Mouse (Mus musculus): ENCODE measurements around the gene Agap1. TPM values are rescaled to one million over a fixed set of nuclear protein-coding genes. Genes with fewer than 3 reads are reported as not detected.

The Agap1 gene
- polyA plus RNA-seq, 1 experiment = 43.1 TPM

GRCm38 (mm10) chr1:89913611-89914010 lies 459.0 kb downstream of the Agap1 start:
- Histone ChIP-seq H3K4me1 (ENCODE audit: control insufficient read depth, insufficient read depth, low read length) (no peaks in the 10 kb centered on the region), H3K27ac (ENCODE audit: insufficient read depth, low read length) (no peak overlapping the region), H3K4me3 (ENCODE audit: insufficient read depth, low read length) (no peak overlapping the region)
- no peak for TF ChIP-seq CTCF (IDR thresholded peaks at IDR 0.05; ENCODE audit: extremely low read depth, insufficient read depth, low read length)
- no peak for TF ChIP-seq POLR2A (IDR thresholded peaks at IDR 0.05; ENCODE audit: extremely low read depth, insufficient read depth, low read length)

DNA sequence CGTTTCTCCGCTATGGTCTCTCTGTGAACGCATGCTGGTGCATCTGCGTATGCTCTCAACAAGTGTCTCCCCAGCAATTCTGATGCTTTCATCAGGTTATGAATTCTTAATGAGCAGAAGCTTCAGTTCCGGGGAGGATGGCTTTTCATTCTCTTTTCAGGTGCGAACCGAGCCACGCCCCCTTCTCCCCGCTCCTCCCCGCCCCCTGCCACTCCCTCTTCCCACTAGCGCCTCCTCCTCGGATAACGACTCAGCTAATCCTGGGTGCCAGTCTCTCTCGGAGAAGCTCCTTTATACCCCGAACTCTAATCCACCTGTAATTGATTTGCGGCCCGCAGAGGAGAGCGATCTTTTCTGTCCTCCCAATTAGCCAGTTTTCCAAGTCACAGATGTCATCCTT lies 463.5 kb downstream of the Agap1 start:
- TF ChIP-seq CTCF (IDR thresholded peaks at IDR 0.05; ENCODE audit: extremely low read depth, insufficient read depth, low read length) (no peak), POLR2A (IDR thresholded peaks at IDR 0.05; ENCODE audit: extremely low read depth, insufficient read depth, low read length) (no peak)
- Histone ChIP-seq H3K4me1 (ENCODE audit: control insufficient read depth, insufficient read depth, low read length) (no peaks in the 10 kb centered on the region), H3K4me3 (ENCODE audit: insufficient read depth, low read length) (no peak overlapping the region), H3K27ac (ENCODE audit: insufficient read depth, low read length) (no peak overlapping the region)

GRCm38 (mm10) chr1:89919206-89919605 lies 464.6 kb downstream of the Agap1 start:
- TF ChIP-seq POLR2A (IDR thresholded peaks at IDR 0.05; ENCODE audit: extremely low read depth, insufficient read depth, low read length) (no peak), CTCF (IDR thresholded peaks at IDR 0.05; ENCODE audit: extremely low read depth, insufficient read depth, low read length) (no peak)
- no peak overlapping the region for H3K27ac ChIP-seq (ENCODE audit: insufficient read depth, low read length)
- no peak overlapping the region for H3K4me3 ChIP-seq (ENCODE audit: insufficient read depth, low read length)
- no peaks in the 10 kb centered on the region for H3K4me1 ChIP-seq (ENCODE audit: control insufficient read depth, insufficient read depth, low read length)

GRCm38 (mm10) chr1:89921806-89922205 lies 467.2 kb downstream of the Agap1 start:
- TF ChIP-seq CTCF (IDR thresholded peaks at IDR 0.05; ENCODE audit: extremely low read depth, insufficient read depth, low read length) = no peak
- no peak for TF ChIP-seq POLR2A (IDR thresholded peaks at IDR 0.05; ENCODE audit: extremely low read depth, insufficient read depth, low read length)
- Histone ChIP-seq H3K27ac (ENCODE audit: insufficient read depth, low read length) (no peak overlapping the region), H3K4me3 (ENCODE audit: insufficient read depth, low read length) (no peak overlapping the region), H3K4me1 (ENCODE audit: control insufficient read depth, insufficient read depth, low read length) (no peaks in the 10 kb centered on the region)

DNA sequence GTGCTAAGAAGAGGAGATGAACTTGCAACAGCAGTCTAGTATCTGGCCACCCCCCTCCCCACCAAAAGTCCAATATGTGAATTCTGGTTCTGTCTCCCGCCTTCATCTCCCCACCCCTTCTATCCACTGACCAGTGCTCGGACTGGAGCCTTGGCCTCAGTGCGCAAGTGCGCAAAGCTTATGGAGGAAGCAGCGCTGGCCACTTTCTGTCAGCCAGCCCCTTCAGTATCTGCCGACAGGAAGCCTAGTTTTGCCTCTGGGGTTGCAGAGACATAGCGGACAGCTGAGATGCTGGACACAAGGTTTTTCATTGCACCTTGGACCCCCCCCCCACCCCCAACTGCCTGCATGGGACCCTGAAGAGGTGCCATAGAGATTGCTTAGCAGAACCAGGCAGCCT lies 467.7 kb downstream of the Agap1 start:
- Histone ChIP-seq H3K4me3 (ENCODE audit: insufficient read depth, low read length) (no peak overlapping the region), H3K27ac (ENCODE audit: insufficient read depth, low read length) (no peak overlapping the region), H3K4me1 (ENCODE audit: control insufficient read depth, insufficient read depth, low read length) (no peaks in the 10 kb centered on the region)
- TF ChIP-seq POLR2A (IDR thresholded peaks at IDR 0.05; ENCODE audit: extremely low read depth, insufficient read depth, low read length) (no peak), CTCF (IDR thresholded peaks at IDR 0.05; ENCODE audit: extremely low read depth, insufficient read depth, low read length) (no peak)

GRCm38 (mm10) chr1:89922883-89923641 lies 468.5 kb downstream of the Agap1 start:
- H3K27ac ChIP-seq (ENCODE audit: insufficient read depth, low read length) = no peak overlapping the region
- no peaks in the 10 kb centered on the region for H3K4me1 ChIP-seq (ENCODE audit: control insufficient read depth, insufficient read depth, low read length)
- H3K4me3 ChIP-seq (ENCODE audit: insufficient read depth, low read length) = no peak overlapping the region
- no peak for TF ChIP-seq CTCF (IDR thresholded peaks at IDR 0.05; ENCODE audit: extremely low read depth, insufficient read depth, low read length)
- TF ChIP-seq POLR2A (IDR thresholded peaks at IDR 0.05; ENCODE audit: extremely low read depth, insufficient read depth, low read length) = no peak

- TF ChIP-seq POLR2A (IDR thresholded peaks at IDR 0.05; ENCODE audit: extremely low read depth, insufficient read depth, low read length) = no peak
- TF ChIP-seq CTCF (IDR thresholded peaks at IDR 0.05; ENCODE audit: extremely low read depth, insufficient read depth, low read length) = no peak
These were observed 469.0 kb downstream of the Agap1 start for GRCm38 (mm10) chr1:89923642-89924020.

GRCm38 (mm10) chr1:89925501-89926190 lies 471.0 kb downstream of the Agap1 start:
- H3K4me3 ChIP-seq (ENCODE audit: insufficient read depth, low read length) = no peak overlapping the region
- H3K4me1 ChIP-seq (ENCODE audit: control insufficient read depth, insufficient read depth, low read length) = no peaks in the 10 kb centered on the region
- TF ChIP-seq POLR2A (IDR thresholded peaks at IDR 0.05; ENCODE audit: extremely low read depth, insufficient read depth, low read length) (no peak), CTCF (IDR thresholded peaks at IDR 0.05; ENCODE audit: extremely low read depth, insufficient read depth, low read length) (no peak)
- H3K27ac ChIP-seq (ENCODE audit: insufficient read depth, low read length) = no peak overlapping the region

More at GRCm38 (mm10) chr1:89923642-89924020, 469.0 kb downstream of the Agap1 start:
- Histone ChIP-seq H3K27ac (ENCODE audit: insufficient read depth, low read length) (no peak overlapping the region), H3K4me3 (ENCODE audit: insufficient read depth, low read length) (no peak overlapping the region), H3K4me1 (ENCODE audit: control insufficient read depth, insufficient read depth, low read length) (no peaks in the 10 kb centered on the region)

DNA sequence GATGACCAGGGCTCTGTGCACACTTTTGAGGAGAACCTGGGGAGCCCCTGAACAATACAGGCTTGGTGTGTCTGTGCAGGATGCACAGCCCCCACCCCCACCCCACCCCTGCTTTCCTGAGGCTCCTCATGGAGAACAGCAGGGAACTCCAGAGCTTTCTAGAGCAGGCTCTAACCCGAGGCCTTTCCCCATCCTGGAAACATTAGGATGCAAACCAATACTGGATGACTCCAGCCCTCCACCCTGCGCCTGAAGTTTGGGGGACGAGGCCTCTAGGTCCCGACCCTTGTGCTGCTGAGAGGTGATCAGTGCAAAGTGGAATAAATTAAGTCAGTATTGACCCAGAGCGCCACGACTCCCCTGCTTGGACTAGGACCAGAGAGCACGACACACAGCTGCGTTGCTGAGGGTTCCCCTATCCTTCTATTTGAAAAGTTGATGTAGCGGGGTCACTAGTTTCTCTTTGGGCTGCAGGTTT lies 472.0 kb downstream of the Agap1 start:
- H3K4me3 ChIP-seq (ENCODE audit: insufficient read depth, low read length) = no peak overlapping the region
- H3K4me1 ChIP-seq (ENCODE audit: control insufficient read depth, insufficient read depth, low read length) = no peaks in the 10 kb centered on the region
- TF ChIP-seq POLR2A (IDR thresholded peaks at IDR 0.05; ENCODE audit: extremely low read depth, insufficient read depth, low read length) (no peak), CTCF (IDR thresholded peaks at IDR 0.05; ENCODE audit: extremely low read depth, insufficient read depth, low read length) (no peak)
- H3K27ac ChIP-seq (ENCODE audit: insufficient read depth, low read length) = no peak overlapping the region

Measured in cortical plate, adult 2 months (tissue).